Mouse (Mus musculus): ENCODE results near the gene Vamp5. TPM values are rescaled to one million over a fixed set of nuclear protein-coding genes. Genes with fewer than 3 reads are reported as not detected.

Gene Vamp5
- total RNA-seq (2021) = 100 to 1,000 TPM in 1 of 2 experiments, 10 to 100 TPM in 1; 97.5 to 102 TPM
- long read RNA-seq, experiment 1, transcript Vamp5-201 (4 exons, 553 nt) = minor isoform, 5 of 91 reads
- long read RNA-seq, experiment 1, transcript Vamp5-202 (3 exons, 623 nt) = major isoform, 71 of 91 reads
- long read RNA-seq, experiment 1, partial matches to known transcripts = 1 of 91 reads
- long read RNA-seq, experiment 1, other reads (novel, unspliced or antisense) = 14 of 91 reads
- long read RNA-seq, experiment 2, transcript Vamp5-202 (3 exons, 623 nt) = major isoform, 125 of 149 reads
- long read RNA-seq, experiment 2, partial matches to known transcripts = 5 of 149 reads
- long read RNA-seq, experiment 2, other reads (novel, unspliced or antisense) = 14 of 149 reads

DNA sequence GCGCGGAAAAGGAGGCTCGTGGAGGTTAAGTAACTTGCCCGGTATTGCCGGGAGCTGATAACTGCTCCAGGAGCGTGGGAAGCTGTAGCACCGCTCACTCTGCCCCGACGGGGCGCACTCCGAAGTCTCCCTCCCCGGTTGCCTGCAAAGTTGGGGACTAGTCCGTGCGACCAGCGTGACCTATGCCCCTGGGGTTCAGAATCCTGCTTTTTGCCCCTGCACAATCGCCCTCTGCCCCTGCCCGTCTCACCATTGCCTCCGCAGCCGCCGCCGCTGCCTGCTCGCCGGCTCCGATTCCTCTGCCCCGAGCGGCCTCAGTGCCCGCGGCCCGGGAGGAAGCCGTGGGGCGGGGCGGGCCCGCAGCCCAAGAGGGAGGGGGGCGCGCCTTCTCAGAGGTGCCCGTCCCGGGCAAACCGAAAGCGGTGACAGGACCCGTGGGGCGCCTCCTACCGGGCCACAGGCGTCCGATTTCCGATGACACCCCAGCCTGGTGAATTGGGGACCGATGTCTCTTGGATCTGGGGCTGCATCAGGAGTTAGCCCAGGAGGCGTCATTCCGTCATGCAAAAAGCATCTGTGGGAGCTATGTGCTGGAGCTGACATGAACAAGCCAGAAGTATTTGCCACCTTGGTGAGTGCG lies at the start of gene Vamp5:
Gene Vamp5, minus strand, starts transcription at position 338 of the 640 bp plus-strand sequence.
- Histone ChIP-seq H3K27ac (peak within 1 kb of the TSS; percentile 96), H3K4me3 (peak within 1 kb of the TSS; percentile 82)
- intact Hi-C loops (cut with DNase I) = no loop called here
- TF ChIP-seq CTCF (IDR thresholded peaks at IDR 0.05) = peak; percentile 69
- DNase-seq = peak; percentile 92

DNA sequence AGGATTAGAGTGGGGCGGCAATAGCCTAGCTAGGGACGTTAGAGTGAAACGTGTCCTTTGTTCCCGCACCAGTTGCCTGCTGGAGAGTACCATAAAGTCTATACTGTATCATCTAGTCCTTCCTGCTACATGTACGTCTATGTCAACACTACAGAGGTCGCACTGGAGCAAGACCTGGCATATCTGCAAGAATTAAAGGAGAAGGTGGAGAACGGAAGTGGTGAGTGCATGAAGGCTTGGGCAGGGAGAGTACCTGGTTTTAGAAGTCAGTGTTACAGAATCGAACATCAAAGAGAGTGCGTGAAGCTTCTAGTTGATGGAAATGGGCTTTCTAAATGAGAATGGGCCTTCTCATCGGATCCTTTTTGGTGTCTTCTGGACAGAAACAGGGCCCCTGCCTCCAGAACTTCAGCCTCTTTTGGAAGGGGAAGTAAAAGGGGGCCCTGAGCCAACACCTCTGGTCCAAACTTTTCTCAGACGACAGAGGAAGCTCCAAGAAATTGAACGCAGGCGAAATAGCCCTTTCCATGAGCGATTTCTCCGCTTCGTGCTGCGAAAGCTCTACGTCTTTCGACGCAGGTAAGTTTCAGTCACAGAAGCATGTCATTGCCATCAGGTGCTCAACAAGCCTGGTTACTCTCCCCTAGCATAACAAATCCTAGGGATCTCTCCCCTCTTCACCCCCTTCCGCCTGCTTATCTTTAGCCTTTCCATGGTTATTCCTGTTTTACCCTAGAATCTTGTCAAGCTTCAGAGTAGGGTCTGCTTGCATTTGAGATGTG lies 49.0 kb upstream of the Vamp5 start:
- no peak for DNase-seq
- TF ChIP-seq CTCF (IDR thresholded peaks at IDR 0.05) = no peak
- intact Hi-C loops (cut with DNase I) = no loop called here
- Histone ChIP-seq H3K27ac (no peak overlapping the region), H3K4me3 (no peak overlapping the region)

DNA sequence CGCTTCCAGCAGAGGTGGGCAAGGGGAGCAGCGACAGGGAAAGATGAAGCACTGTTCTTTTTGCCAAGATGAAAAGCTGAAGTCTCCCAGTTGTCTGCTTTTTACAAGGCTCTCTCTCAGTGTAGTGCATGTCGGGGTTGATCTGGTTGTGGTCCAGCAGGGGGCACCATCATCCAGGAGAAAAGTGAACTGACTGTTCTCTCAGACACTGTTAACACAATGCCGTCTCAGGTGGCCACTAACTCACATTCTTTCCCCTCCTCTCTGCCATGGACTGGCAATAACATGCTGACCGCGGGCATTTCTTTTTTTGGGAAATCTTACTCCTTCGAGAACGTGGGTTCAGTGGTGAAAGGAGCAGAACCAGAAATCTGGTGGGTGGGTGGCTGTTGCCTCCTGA lies 47.8 kb upstream of the Vamp5 start:
- H3K27ac ChIP-seq = no peak overlapping the region
- H3K4me3 ChIP-seq = no peak overlapping the region
- intact Hi-C loops (cut with DNase I) = loop anchor here (1.0 kb wide), 2 partner anchors 106 to 138 kb away; no protein-coding TSS in a partner anchor
- peak; percentile 90 for TF ChIP-seq CTCF (IDR thresholded peaks at IDR 0.05)
- DNase-seq = peak; percentile 75

DNA sequence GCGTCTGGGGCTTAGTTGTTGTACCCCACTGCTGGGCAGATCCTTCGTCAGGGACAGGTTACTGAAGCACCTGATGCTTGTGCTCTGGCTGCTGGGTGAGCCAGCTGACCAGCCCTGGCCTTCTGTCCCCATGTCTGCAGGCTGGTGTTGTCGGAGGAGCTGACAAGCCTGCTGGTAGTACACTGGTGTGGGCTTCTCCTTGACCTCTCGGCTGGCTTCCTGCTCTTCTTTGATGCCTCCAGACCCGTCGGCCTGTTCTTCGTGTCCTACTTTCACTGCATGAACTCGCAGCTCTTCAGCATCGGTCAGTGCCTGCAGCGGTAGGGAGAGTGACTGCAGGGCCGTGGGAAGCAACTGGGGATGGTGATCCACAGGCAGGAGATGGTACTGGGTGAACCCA lies 45.4 kb upstream of the Vamp5 start:
- intact Hi-C loops (cut with DNase I) = no loop called here
- DNase-seq = no peak
- Histone ChIP-seq H3K27ac (no peak overlapping the region), H3K4me3 (no peak overlapping the region)
- no peak for TF ChIP-seq CTCF (IDR thresholded peaks at IDR 0.05)

DNA sequence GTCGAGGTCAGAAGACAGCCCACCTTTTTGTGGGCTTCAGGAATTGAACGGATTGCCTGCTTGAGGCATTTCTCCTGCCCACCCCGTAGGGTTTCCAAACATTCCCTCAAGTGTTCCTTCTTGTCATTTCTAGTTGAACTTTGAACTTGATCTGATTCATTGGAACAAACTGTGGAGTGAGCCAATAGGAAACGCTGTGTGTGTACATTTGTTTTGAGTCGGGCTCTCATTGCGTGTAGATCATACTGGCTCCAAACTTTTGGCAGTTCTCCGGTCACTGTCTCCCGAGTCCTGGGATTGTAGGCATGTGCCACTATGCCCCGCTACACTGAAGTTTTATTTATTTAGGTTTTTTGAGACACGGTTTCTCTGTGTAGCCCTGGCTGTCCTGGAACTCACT lies 40.6 kb upstream of the Vamp5 start:
- TF ChIP-seq CTCF (IDR thresholded peaks at IDR 0.05) = no peak
- H3K4me3 ChIP-seq = no peak overlapping the region
- no peak for DNase-seq
- intact Hi-C loops (cut with DNase I) = no loop called here
- no peak overlapping the region for H3K27ac ChIP-seq

DNA sequence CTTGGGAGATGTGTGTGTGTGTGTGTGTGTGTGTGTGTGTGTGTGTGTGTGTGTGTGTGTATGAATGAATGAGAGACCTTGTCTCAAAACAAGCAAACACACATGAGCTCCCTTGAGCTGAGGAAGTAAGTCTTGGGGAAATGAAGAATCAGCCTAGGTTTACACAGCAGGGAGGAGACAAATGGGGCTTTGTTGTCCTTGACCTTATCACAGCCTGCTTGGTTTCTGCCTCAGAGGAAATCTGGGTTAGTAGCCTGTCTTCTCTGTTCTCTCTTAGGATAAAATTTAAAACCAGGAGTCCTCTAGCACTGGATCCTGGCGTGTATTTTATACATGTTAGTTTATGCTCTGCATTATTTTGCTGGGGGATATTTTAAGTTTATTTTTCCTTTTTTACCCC lies 39.5 kb upstream of the Vamp5 start:
- intact Hi-C loops (cut with DNase I) = no loop called here
- Histone ChIP-seq H3K27ac (no peak overlapping the region), H3K4me3 (no peak overlapping the region)
- no peak for TF ChIP-seq CTCF (IDR thresholded peaks at IDR 0.05)
- no peak for DNase-seq

DNA sequence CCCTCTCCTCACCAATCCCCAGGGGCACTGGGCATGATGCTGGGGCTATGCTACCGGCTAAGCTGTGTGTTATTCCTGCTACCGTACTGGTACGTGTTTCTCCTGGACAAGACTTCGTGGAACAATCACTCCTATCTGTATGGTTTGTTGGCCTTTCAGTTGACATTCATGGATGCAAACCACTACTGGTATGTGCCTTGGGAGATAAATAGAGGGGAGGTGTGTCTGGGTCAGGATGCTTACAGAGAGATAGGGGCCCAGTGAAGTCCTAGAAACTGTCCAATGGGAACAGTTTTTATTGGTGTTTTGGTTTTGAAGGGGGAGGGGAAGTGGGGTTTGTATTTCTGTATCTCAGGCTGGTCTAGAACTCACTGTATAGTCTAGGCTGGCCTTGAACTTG lies 38.0 kb upstream of the Vamp5 start:
- Histone ChIP-seq H3K4me3 (no peak overlapping the region), H3K27ac (no peak overlapping the region)
- intact Hi-C loops (cut with DNase I) = no loop called here
- no peak for TF ChIP-seq CTCF (IDR thresholded peaks at IDR 0.05)
- DNase-seq = no peak

DNA sequence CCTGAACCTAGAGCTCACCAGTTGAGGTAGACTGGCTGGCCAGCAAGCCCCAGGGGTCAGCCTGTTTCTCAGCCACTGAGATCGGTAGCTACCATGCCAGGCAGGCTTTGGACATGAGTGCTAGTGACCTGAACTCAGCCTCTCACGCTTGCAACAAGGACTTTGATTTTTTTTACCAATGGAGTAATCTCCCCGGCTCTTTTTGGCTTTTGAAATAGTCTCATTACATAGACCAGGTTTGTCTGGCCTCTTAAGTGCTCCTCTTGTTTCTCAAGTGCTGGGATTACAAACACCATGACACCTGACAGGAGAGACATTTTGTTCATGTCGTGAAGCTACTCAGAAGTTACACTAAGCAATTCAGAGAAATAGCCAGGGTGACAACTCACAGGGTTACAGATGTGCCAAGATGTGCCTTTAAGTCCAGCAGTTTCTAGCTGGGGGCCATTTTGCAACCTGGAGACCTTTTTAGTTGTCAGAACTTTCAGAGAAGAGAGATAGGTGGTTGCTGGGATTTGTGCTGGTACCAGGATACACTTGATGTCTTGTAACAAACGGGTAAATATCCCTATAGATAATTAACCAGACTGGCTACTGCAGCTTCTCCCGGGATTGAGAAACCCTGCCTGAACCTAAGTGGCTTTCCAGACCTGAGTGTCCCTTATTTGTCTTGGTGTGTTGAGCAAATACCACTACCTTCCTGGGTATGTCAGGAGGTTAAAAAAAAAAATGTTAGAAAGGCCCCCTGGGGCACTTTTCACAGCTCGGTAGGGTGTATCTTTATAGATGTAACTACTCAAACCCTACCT lies 35.9 kb upstream of the Vamp5 start:
- Histone ChIP-seq H3K27ac (no peak overlapping the region), H3K4me3 (no peak overlapping the region)
- intact Hi-C loops (cut with DNase I) = no loop called here
- DNase-seq = peak; percentile 3
- no peak for TF ChIP-seq CTCF (IDR thresholded peaks at IDR 0.05)

DNA sequence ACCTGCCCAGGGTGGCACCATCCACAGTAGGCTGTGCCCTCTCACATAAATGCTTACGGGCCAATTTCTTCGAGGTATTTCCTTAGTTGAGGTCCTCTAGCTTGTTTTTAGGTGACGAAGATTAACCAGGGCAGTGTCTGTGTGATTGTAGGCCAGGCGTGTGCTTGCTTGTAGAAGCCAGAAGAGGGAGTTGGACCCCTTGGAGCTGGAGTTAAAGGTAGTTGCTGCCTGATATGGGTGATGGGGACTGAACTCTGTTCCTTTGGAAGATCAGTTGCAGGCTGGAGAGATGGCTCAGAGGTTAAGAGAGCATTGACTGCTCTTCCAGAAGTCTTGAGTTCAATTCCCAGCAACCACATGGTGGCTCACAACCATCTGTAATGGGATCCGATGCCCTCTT lies 34.9 kb upstream of the Vamp5 start:
- no peak for DNase-seq
- Histone ChIP-seq H3K4me3 (peak overlapping the region; percentile 82), H3K27ac (no peak overlapping the region)
- intact Hi-C loops (cut with DNase I) = no loop called here
- no peak for TF ChIP-seq CTCF (IDR thresholded peaks at IDR 0.05)

DNA sequence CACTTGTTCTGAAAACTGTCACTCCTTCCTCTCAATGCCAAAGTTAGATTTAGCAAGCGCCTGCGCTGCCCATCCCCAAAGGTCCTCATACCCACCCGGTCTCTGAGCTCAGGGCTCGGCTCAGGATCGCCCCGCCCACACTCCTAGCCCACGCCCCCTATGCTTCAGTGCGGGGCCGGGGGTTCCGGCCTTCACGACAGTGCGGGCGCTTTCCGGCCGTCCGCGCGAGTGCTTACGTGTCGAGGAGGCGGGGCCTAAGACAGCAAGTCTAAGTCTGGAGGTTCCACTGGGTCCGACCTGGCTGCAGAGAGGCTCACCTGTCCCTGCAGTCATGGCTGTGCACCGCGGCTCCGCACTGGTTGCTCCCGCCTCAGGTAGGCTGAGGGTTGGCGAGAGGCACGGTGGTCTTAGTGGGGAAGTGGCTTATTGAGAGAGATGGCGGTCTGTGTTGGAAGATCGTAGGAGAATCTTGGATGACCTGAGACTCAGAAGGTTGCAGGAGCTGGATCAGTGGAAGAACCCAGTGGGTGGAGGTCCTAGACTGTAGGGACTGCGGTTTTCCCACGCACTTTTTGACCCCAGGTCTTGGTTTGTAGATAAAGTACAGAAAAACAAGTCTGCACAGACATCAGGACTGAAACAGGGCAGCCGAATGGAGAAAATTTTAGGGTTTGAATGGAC lies 33.9 kb upstream of the Vamp5 start, which contains the start of gene Ggcx:
Gene Ggcx, plus strand, starts transcription at position 233 of the 681 bp plus-strand sequence.
- peak; percentile 97 for DNase-seq
- no peak for TF ChIP-seq CTCF (IDR thresholded peaks at IDR 0.05)
- intact Hi-C loops (cut with DNase I) = no loop called here
- peak within 1 kb of the TSS; percentile 92 for H3K27ac ChIP-seq
- H3K4me3 ChIP-seq = peak within 1 kb of the TSS; percentile 82

DNA sequence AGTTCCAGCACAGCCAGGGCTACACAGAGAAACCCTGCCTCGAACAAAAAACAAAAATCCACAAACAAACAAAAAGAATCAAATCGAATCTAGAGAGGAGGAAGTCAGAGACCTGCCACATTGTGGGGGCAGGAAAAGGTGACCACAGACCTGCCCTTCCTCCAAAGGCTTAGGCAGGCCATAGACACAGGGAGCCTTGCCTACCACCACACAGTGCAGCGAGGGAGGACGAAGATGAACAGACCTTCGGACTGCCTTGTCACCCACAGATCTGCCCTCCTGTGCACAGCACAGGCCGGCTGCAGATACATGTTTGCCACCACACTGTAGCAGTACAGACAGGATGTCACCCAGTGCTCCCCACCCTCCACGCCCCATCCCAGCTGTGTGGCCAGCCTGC lies 30.2 kb upstream of the Vamp5 start:
- DNase-seq = no peak
- Histone ChIP-seq H3K4me3 (no peak overlapping the region), H3K27ac (no peak overlapping the region)
- intact Hi-C loops (cut with DNase I) = no loop called here
- TF ChIP-seq CTCF (IDR thresholded peaks at IDR 0.05) = no peak

DNA sequence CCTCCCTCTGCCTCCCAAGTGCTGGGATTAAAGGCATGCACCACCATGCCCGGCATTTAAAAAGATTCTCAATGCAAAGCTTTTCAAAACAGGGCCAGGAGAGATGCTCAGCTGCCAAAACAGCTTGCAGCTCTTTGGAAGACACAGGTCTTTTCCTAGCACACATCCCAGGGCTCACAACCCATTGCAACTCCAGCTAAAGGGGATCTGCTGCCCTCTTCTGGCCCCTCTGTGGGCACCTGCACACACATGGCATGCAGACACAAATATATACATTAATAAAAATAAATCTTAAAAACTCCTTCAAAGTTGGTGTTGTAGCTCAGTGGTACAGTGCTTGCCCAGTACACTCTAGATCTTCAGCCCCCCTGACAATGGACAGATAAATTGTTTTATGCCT lies 29.7 kb upstream of the Vamp5 start:
- H3K27ac ChIP-seq = no peak overlapping the region
- DNase-seq = no peak
- TF ChIP-seq CTCF (IDR thresholded peaks at IDR 0.05) = no peak
- intact Hi-C loops (cut with DNase I) = no loop called here
- no peak overlapping the region for H3K4me3 ChIP-seq

Measured in gastrocnemius, adult 2 months (tissue).